Mouse (Mus musculus) stomach, postnatal 0 days (tissue): ENCODE results near the gene Aif1. TPM values are rescaled to one million over a fixed set of nuclear protein-coding genes. Genes with fewer than 3 reads are reported as not detected.

Source experiments
- ATAC-seq: fragments of 200-750 bp; cut with Nextera tagmentation; 2 replicates; pipeline ENCODE4 v1.8.0; 2017; ENCODE audit not compliant: low FRiP score, low TSS enrichment
- DNase-seq: peaks from one replicate; pipeline ENCODE4 v3.0.0-alpha.2; 2016; ENCODE audit warnings: low spot score
- H3K27ac ChIP-seq: fragments of 300-500 bp; sonication (generic); replicated peaks from 2 replicates; pipeline ENCODE4 v1.5.1; 2014; ENCODE audit warnings: mild to moderate bottlenecking, control low read depth
- H3K27me3 ChIP-seq: fragments of 300-500 bp; sonication (generic); 2 replicates; pipeline ENCODE4 v1.6.1; 2014; ENCODE audit warnings: low read length; ENCODE audit not compliant: control insufficient read depth, insufficient read depth
- H3K36me3 ChIP-seq: fragments of 300-500 bp; sonication (generic); 2 replicates; pipeline ENCODE4 v1.6.1; 2014; ENCODE audit warnings: low read length, mixed read lengths; ENCODE audit not compliant: control insufficient read depth, insufficient read depth
- H3K4me1 ChIP-seq: fragments of 300-500 bp; sonication (generic); replicated peaks from 2 replicates; pipeline ENCODE4 v1.6.1; 2014; ENCODE audit warnings: antibody characterized with exemption; ENCODE audit not compliant: control insufficient read depth, insufficient read depth
- H3K4me2 ChIP-seq: fragments of 300-500 bp; sonication (generic); replicated peaks from 2 replicates; pipeline ENCODE4 v1.6.1; 2014; ENCODE audit warnings: low read depth, mild to moderate bottlenecking, control low read depth, moderate library complexity
- H3K4me3 ChIP-seq: fragments of 300-500 bp; sonication (generic); 2 replicates; pipeline ENCODE4 v1.5.1; 2014; ENCODE audit warnings: low read depth, low read length, control low read depth
- H3K9ac ChIP-seq: fragments of 300-500 bp; sonication (generic); 2 replicates; pipeline ENCODE4 v1.6.1; 2014; ENCODE audit warnings: mild to moderate bottlenecking, low read length, control low read depth, mixed read lengths
- H3K9me3 ChIP-seq: fragments of 300-500 bp; sonication (generic); 2 replicates; pipeline ENCODE4 v1.6.1; 2016; ENCODE audit warnings: low read length; ENCODE audit not compliant: control insufficient read depth
- CTCF ChIP-seq: IDR thresholded peaks from 2 replicates; pipeline ENCODE4 v1.5.1; 2016; ENCODE audit warnings: antibody characterized with exemption, low read depth, mild to moderate bottlenecking, moderate library complexity
- EP300 ChIP-seq: optimal IDR thresholded peaks from 2 replicates; pipeline ENCODE3; 2016; ENCODE audit warnings: antibody characterized with exemption
- WGBS: fragments of 180-500 bp; shearing (Covaris S2); extraction: QIAGEN DNeasy Blood & Tissue Kit; methylation state at CpG from one replicate; pipeline ENCODE4 v1.1.7; 2014; 5-methylcytosine and 5-hydroxymethylcytosine counted together
- polyA plus RNA-seq: library from polyadenylated mRNA; unstranded; fragments of >200 nt; fragmentation: Nextera tagmentation; extraction: Ambion mirVana; gene quantifications from 2 replicates; pipeline ENCODE4 v1.2.1, GENCODE M21; 2015

Aif1 gene
- polyA plus RNA-seq, 1 experiment from 2014 or later, result 24.3 TPM

GRCm38 (mm10) chr17:35153931-35154330 lies 21.9 kb downstream of the Aif1 start:
- H3K27me3 ChIP-seq, result no peaks in the 10 kb centered on the region
- H3K36me3 ChIP-seq, result peaks cover 76% of the 10 kb centered on the region
- H3K4me1 ChIP-seq, result no peaks in the 10 kb centered on the region
- H3K9me3 ChIP-seq, result no peaks in the 10 kb centered on the region
- TF ChIP-seq EP300 (no peak), CTCF (no peak)
- whole genome bisulfite sequencing, result 76% methylated on average over 4 of the region's 4 CpGs
- ATAC-seq, result no peak
- no peak overlapping the region for H3K27ac ChIP-seq
- H3K4me3 ChIP-seq, result no peak overlapping the region
- no peak for DNase-seq
- H3K9ac ChIP-seq, result no peak overlapping the region
- H3K4me2 ChIP-seq, result no peak overlapping the region

GRCm38 (mm10) chr17:35153077-35153476 lies 22.8 kb downstream of the Aif1 start:
- H3K27me3 ChIP-seq, result no peaks in the 10 kb centered on the region
- no peak for TF ChIP-seq EP300
- TF ChIP-seq CTCF, result no peak

GRCm38 (mm10) chr17:35152121-35152520 lies 23.7 kb downstream of the Aif1 start:
- H3K9ac ChIP-seq, result no peak overlapping the region
- no peak overlapping the region for H3K4me2 ChIP-seq
- ATAC-seq (no peak), DNase-seq (no peak)
- H3K27me3 ChIP-seq, result no peaks in the 10 kb centered on the region
- H3K4me1 ChIP-seq, result no peaks in the 10 kb centered on the region
- H3K36me3 ChIP-seq, result peaks cover 71% of the 10 kb centered on the region
- WGBS, result 94% methylated on average over 4 of the region's 4 CpGs
- H3K27ac ChIP-seq, result no peak overlapping the region
- no peak overlapping the region for H3K4me3 ChIP-seq
- H3K9me3 ChIP-seq, result no peaks in the 10 kb centered on the region
- no peak for TF ChIP-seq EP300
- no peak for TF ChIP-seq CTCF

More at GRCm38 (mm10) chr17:35153077-35153476, 22.8 kb downstream of the Aif1 start:
- ATAC-seq (no peak), DNase-seq (no peak)
- no peak overlapping the region for H3K27ac ChIP-seq
- WGBS, result 87% methylated on average over 9 of the region's 9 CpGs
- no peak overlapping the region for H3K4me2 ChIP-seq
- no peaks in the 10 kb centered on the region for H3K9me3 ChIP-seq
- H3K4me1 ChIP-seq, result no peaks in the 10 kb centered on the region
- peaks cover 74% of the 10 kb centered on the region for H3K36me3 ChIP-seq
- no peak overlapping the region for H3K4me3 ChIP-seq
- H3K9ac ChIP-seq, result no peak overlapping the region

GRCm38 (mm10) chr17:35147922-35148639 lies 27.8 kb downstream of the Aif1 start:
- H3K4me1 ChIP-seq, result no peaks in the 10 kb centered on the region
- DNase-seq (no peak), ATAC-seq (no peak)
- peaks cover 71% of the 10 kb centered on the region for H3K36me3 ChIP-seq
- H3K27ac ChIP-seq, result 0 out of 2 replicates have a peak overlapping the region, but pooled peaks have one; percentile 35
- H3K9ac ChIP-seq, result no peak overlapping the region
- no peak overlapping the region for H3K4me2 ChIP-seq
- H3K9me3 ChIP-seq, result no peaks in the 10 kb centered on the region
- WGBS, result 56% methylated on average over 5 of the region's 5 CpGs
- TF ChIP-seq CTCF (no peak), EP300 (no peak)
- H3K27me3 ChIP-seq, result no peaks in the 10 kb centered on the region
- no peak overlapping the region for H3K4me3 ChIP-seq

- DNase-seq (no peak), ATAC-seq (no peak)
- no peak overlapping the region for H3K4me3 ChIP-seq
- H3K4me1 ChIP-seq, result no peaks in the 10 kb centered on the region
- H3K4me2 ChIP-seq, result no peak overlapping the region
- no peak overlapping the region for H3K9ac ChIP-seq
- WGBS, result 37% methylated on average over 3 of the region's 3 CpGs
- TF ChIP-seq CTCF (no peak), EP300 (no peak)
- no peaks in the 10 kb centered on the region for H3K27me3 ChIP-seq
- no peaks in the 10 kb centered on the region for H3K9me3 ChIP-seq
- H3K36me3 ChIP-seq, result peaks cover 71% of the 10 kb centered on the region
- H3K27ac ChIP-seq, result no peak overlapping the region; the same call in 1 of the 2 replicates
These were observed 28.5 kb downstream of the Aif1 start for GRCm38 (mm10) chr17:35147348-35147747.

GRCm38 (mm10) chr17:35146139-35146538 lies 29.7 kb downstream of the Aif1 start:
- Histone ChIP-seq H3K36me3 (peaks cover 74% of the 10 kb centered on the region), H3K4me1 (no peaks in the 10 kb centered on the region), H3K9me3 (no peaks in the 10 kb centered on the region), H3K4me3 (no peak overlapping the region), H3K27ac (peak overlapping the region; percentile 40; the same call in 1 of the 2 replicates), H3K27me3 (no peaks in the 10 kb centered on the region), H3K4me2 (no peak overlapping the region), H3K9ac (no peak overlapping the region; the same call in 1 of the 2 replicates)
- TF ChIP-seq CTCF, result no peak
- TF ChIP-seq EP300, result no peak
- no peak for ATAC-seq
- WGBS, result 73% methylated on average over 5 of the region's 5 CpGs
- DNase-seq, result no peak
